Mouse (Mus musculus) midbrain, embryonic 13.5 days (tissue): ENCODE results near the gene Slc30a7. TPM values are rescaled to one million over a fixed set of nuclear protein-coding genes. Genes with fewer than 3 reads are reported as not detected.

Source experiments
- ATAC-seq: fragments of 200-750 bp; cut with Nextera tagmentation; 2 replicates; pipeline ENCODE4 v1.8.0; 2017; ENCODE audit warnings: mild to moderate bottlenecking, moderate TSS enrichment, moderate library complexity
- H3K27ac ChIP-seq: fragments of 300-500 bp; sonication (generic); 2 replicates; pipeline ENCODE4 v1.5.1; 2015; ENCODE audit warnings: inconsistent platforms, mild to moderate bottlenecking, moderate library complexity
- H3K27me3 ChIP-seq: fragments of 300-500 bp; sonication (generic); 2 replicates; pipeline ENCODE4 v1.6.1; 2015; ENCODE audit warnings: mild to moderate bottlenecking, inconsistent platforms
- H3K36me3 ChIP-seq: fragments of 300-500 bp; sonication (generic); 2 replicates; pipeline ENCODE4 v1.6.1; 2015; ENCODE audit warnings: mild to moderate bottlenecking, inconsistent platforms
- H3K4me1 ChIP-seq: fragments of 300-500 bp; sonication (generic); replicated peaks from 2 replicates; pipeline ENCODE4 v1.6.1; 2015; ENCODE audit warnings: inconsistent platforms
- H3K4me2 ChIP-seq: fragments of 300-500 bp; sonication (generic); replicated peaks from 2 replicates; pipeline ENCODE4 v1.6.1; 2015; ENCODE audit warnings: moderate library complexity, mild to moderate bottlenecking, inconsistent platforms
- H3K4me3 ChIP-seq: fragments of 300-500 bp; sonication (generic); replicated peaks from 2 replicates; pipeline ENCODE4 v1.5.1; 2015; ENCODE audit warnings: mild to moderate bottlenecking, inconsistent platforms
- H3K9ac ChIP-seq: fragments of 300-500 bp; sonication (generic); replicated peaks from 2 replicates; pipeline ENCODE4 v1.6.1; 2015; ENCODE audit warnings: mild to moderate bottlenecking, inconsistent platforms
- H3K9me3 ChIP-seq: fragments of 300-500 bp; sonication (generic); 2 replicates; pipeline ENCODE4 v1.6.1; 2016; ENCODE audit warnings: mild to moderate bottlenecking, inconsistent platforms
- WGBS: fragments of 180-500 bp; shearing (Covaris S2); methylation state at CpG from one replicate; pipeline ENCODE4 v1.1.7; 2015; 5-methylcytosine and 5-hydroxymethylcytosine counted together
- polyA plus RNA-seq: library from polyadenylated mRNA; unstranded; fragments of >200 nt; fragmentation: Nextera tagmentation; extraction: Ambion mirVana; gene quantifications from 2 replicates; pipeline ENCODE4 v1.2.1, GENCODE M21; 2015

Slc30a7 gene
- polyA plus RNA-seq, 1 experiment from 2014 or later, result 17.6 TPM

- Histone ChIP-seq H3K4me1 (no peaks in the 10 kb centered on the region), H3K36me3 (peaks cover 57% of the 10 kb centered on the region), H3K9me3 (no peaks in the 10 kb centered on the region), H3K27me3 (no peaks in the 10 kb centered on the region), H3K4me3 (no peak overlapping the region), H3K27ac (no peak overlapping the region), H3K9ac (no peak overlapping the region), H3K4me2 (no peak overlapping the region)
- ATAC-seq, result no peak
- WGBS, result 95% methylated on average over 8 of the region's 8 CpGs
These were observed 24.0 kb downstream of the Slc30a7 start for GRCm38 (mm10) chr3:115983217-115983616.

- WGBS, result 34% methylated on average over 1 of the region's 1 CpGs
- Histone ChIP-seq H3K27me3 (no peaks in the 10 kb centered on the region), H3K9me3 (no peaks in the 10 kb centered on the region), H3K27ac (no peak overlapping the region), H3K9ac (no peak overlapping the region), H3K36me3 (peaks cover 64% of the 10 kb centered on the region), H3K4me1 (no peaks in the 10 kb centered on the region), H3K4me3 (no peak overlapping the region), H3K4me2 (no peak overlapping the region)
- no peak for ATAC-seq
These were observed 28.2 kb downstream of the Slc30a7 start for GRCm38 (mm10) chr3:115979000-115979399.

- Histone ChIP-seq H3K4me1 (no peaks in the 10 kb centered on the region), H3K27me3 (no peaks in the 10 kb centered on the region), H3K27ac (no peak overlapping the region), H3K4me3 (no peak overlapping the region), H3K4me2 (no peak overlapping the region), H3K9me3 (no peaks in the 10 kb centered on the region), H3K36me3 (peaks cover 63% of the 10 kb centered on the region), H3K9ac (no peak overlapping the region)
- no peak for ATAC-seq
- WGBS, result 94% methylated on average over 10 of the region's 10 CpGs
These were observed 32.2 kb downstream of the Slc30a7 start for GRCm38 (mm10) chr3:115974995-115975394.

- Histone ChIP-seq H3K36me3 (peaks cover 62% of the 10 kb centered on the region), H3K27me3 (no peaks in the 10 kb centered on the region), H3K4me3 (no peak overlapping the region), H3K4me1 (0 out of 2 replicates have a peak, but pooled peaks cover under 1% of the 10 kb centered on the region), H3K27ac (no peak overlapping the region), H3K4me2 (no peak overlapping the region), H3K9me3 (no peaks in the 10 kb centered on the region), H3K9ac (no peak overlapping the region)
- WGBS, result 94% methylated on average over 6 of the region's 6 CpGs
- ATAC-seq, result no peak
These were observed 33.0 kb downstream of the Slc30a7 start for GRCm38 (mm10) chr3:115974228-115974627.

- peaks cover 58% of the 10 kb centered on the region for H3K36me3 ChIP-seq
These were observed 35.1 kb downstream of the Slc30a7 start for GRCm38 (mm10) chr3:115971891-115972646.

GRCm38 (mm10) chr3:115971045-115971785 is 36.0 kb downstream of the Slc30a7 start:
- 95% methylated on average over 20 of the region's 20 CpGs for WGBS
- H3K27me3 ChIP-seq, result no peaks in the 10 kb centered on the region
- H3K4me1 ChIP-seq, result 0 out of 2 replicates have a peak, but pooled peaks cover 2% of the 10 kb centered on the region
- H3K36me3 ChIP-seq, result peaks cover 53% of the 10 kb centered on the region
- no peaks in the 10 kb centered on the region for H3K9me3 ChIP-seq
- H3K4me3 ChIP-seq, result no peak overlapping the region
- no peak overlapping the region for H3K27ac ChIP-seq
- no peak for ATAC-seq
- no peak overlapping the region for H3K9ac ChIP-seq
- no peak overlapping the region for H3K4me2 ChIP-seq

More at GRCm38 (mm10) chr3:115971891-115972646, 35.1 kb downstream of the Slc30a7 start:
- Histone ChIP-seq H3K27ac (no peak overlapping the region), H3K4me1 (0 out of 2 replicates have a peak, but pooled peaks cover 2% of the 10 kb centered on the region), H3K4me2 (no peak overlapping the region), H3K9ac (no peak overlapping the region), H3K27me3 (no peaks in the 10 kb centered on the region), H3K4me3 (no peak overlapping the region), H3K9me3 (no peaks in the 10 kb centered on the region)
- WGBS, result 95% methylated on average over 14 of the region's 14 CpGs
- no peak for ATAC-seq

GRCm38 (mm10) chr3:115968745-115969530 is 38.3 kb downstream of the Slc30a7 start:
- 85% methylated on average over 10 of the region's 10 CpGs for WGBS
- no peak overlapping the region for H3K4me2 ChIP-seq
- no peak overlapping the region for H3K4me3 ChIP-seq
- peak; percentile 82 for ATAC-seq
- H3K36me3 ChIP-seq, result peaks cover 40% of the 10 kb centered on the region
- H3K9ac ChIP-seq, result no peak overlapping the region
- H3K27ac ChIP-seq, result peak overlapping the region; percentile 25; the same call in 1 of the 2 replicates
- H3K27me3 ChIP-seq, result no peaks in the 10 kb centered on the region
- H3K4me1 ChIP-seq, result peaks cover 2% of the 10 kb centered on the region; the same call in 1 of the 2 replicates
- H3K9me3 ChIP-seq, result no peaks in the 10 kb centered on the region

- H3K27me3 ChIP-seq, result no peaks in the 10 kb centered on the region
- peaks cover 16% of the 10 kb centered on the region for H3K36me3 ChIP-seq
- ATAC-seq, result no peak
- H3K4me2 ChIP-seq, result no peak overlapping the region
- H3K4me1 ChIP-seq, result no peaks in the 10 kb centered on the region; the same call in 1 of the 2 replicates
- WGBS, result 74% methylated on average over 5 of the region's 5 CpGs
- no peak overlapping the region for H3K9ac ChIP-seq
- no peak overlapping the region for H3K27ac ChIP-seq
- no peak overlapping the region for H3K4me3 ChIP-seq
- no peaks in the 10 kb centered on the region for H3K9me3 ChIP-seq
These were observed 43.1 kb downstream of the Slc30a7 start for GRCm38 (mm10) chr3:115964071-115964470.

GRCm38 (mm10) chr3:115963597-115963996 is 43.6 kb downstream of the Slc30a7 start:
- no peak overlapping the region for H3K9ac ChIP-seq
- H3K36me3 ChIP-seq, result peaks cover 19% of the 10 kb centered on the region
- no peaks in the 10 kb centered on the region; the same call in 1 of the 2 replicates for H3K4me1 ChIP-seq
- no peaks in the 10 kb centered on the region for H3K9me3 ChIP-seq
- H3K4me2 ChIP-seq, result no peak overlapping the region
- 100% methylated on average over 1 of the region's 1 CpGs for WGBS
- H3K27ac ChIP-seq, result no peak overlapping the region
- ATAC-seq, result no peak
- no peaks in the 10 kb centered on the region for H3K27me3 ChIP-seq
- no peak overlapping the region for H3K4me3 ChIP-seq

- Histone ChIP-seq H3K4me3 (no peak overlapping the region), H3K9me3 (no peaks in the 10 kb centered on the region), H3K4me1 (no peaks in the 10 kb centered on the region; the same call in 1 of the 2 replicates), H3K36me3 (peaks cover 30% of the 10 kb centered on the region), H3K27ac (no peak overlapping the region), H3K4me2 (no peak overlapping the region), H3K9ac (no peak overlapping the region), H3K27me3 (no peaks in the 10 kb centered on the region)
- ATAC-seq, result no peak
- WGBS, result 65% methylated on average over 4 of the region's 4 CpGs
These were observed 45.2 kb downstream of the Slc30a7 start for GRCm38 (mm10) chr3:115962028-115962415.

GRCm38 (mm10) chr3:115961311-115962027 is 45.7 kb downstream of the Slc30a7 start:
- Histone ChIP-seq H3K4me1 (no peaks in the 10 kb centered on the region; the same call in 1 of the 2 replicates), H3K27ac (no peak overlapping the region), H3K27me3 (no peaks in the 10 kb centered on the region), H3K4me2 (no peak overlapping the region), H3K9me3 (no peaks in the 10 kb centered on the region), H3K9ac (no peak overlapping the region), H3K4me3 (no peak overlapping the region), H3K36me3 (peaks cover 30% of the 10 kb centered on the region)
- 83% methylated on average over 11 of the region's 11 CpGs for WGBS
- no peak for ATAC-seq
